Mouse (Mus musculus) hindbrain, embryonic 11.5 days (tissue): ENCODE data around the gene Ciita. TPM values are rescaled to one million over a fixed set of nuclear protein-coding genes. Genes with fewer than 3 reads are reported as not detected.

ENCODE experiments used
- ATAC-seq: fragments of 200-750 bp; cut with Nextera tagmentation; 2 replicates; pipeline ENCODE4 v1.8.0; 2017; ENCODE audit warnings: mild to moderate bottlenecking, moderate TSS enrichment, moderate library complexity; ENCODE audit not compliant: low FRiP score
- DNase-seq: peaks from one replicate; pipeline ENCODE4 v3.0.0-alpha.2; 2015; ENCODE audit warnings: low spot score
- H3K27ac ChIP-seq: fragments of 300-500 bp; sonication (generic); 2 replicates; pipeline ENCODE4 v1.5.1; 2014; ENCODE audit warnings: mild to moderate bottlenecking, low read depth, low read length
- H3K27me3 ChIP-seq: fragments of 300-500 bp; sonication (generic); 2 replicates; pipeline ENCODE4 v1.6.1; 2014; ENCODE audit warnings: mild to moderate bottlenecking, low read length, moderate library complexity, mixed read lengths; ENCODE audit not compliant: control insufficient read depth, insufficient read depth
- H3K36me3 ChIP-seq: fragments of 300-500 bp; sonication (generic); 2 replicates; pipeline ENCODE4 v1.6.1; 2014; ENCODE audit warnings: mild to moderate bottlenecking, low read length, moderate library complexity, mixed read lengths; ENCODE audit not compliant: control insufficient read depth, insufficient read depth
- H3K4me1 ChIP-seq: fragments of 300-500 bp; sonication (generic); replicated peaks from 2 replicates; pipeline ENCODE4 v1.6.1; 2014; ENCODE audit warnings: low read length, mixed read lengths; ENCODE audit not compliant: control insufficient read depth, insufficient read depth
- H3K4me2 ChIP-seq: fragments of 300-500 bp; sonication (generic); replicated peaks from 2 replicates; pipeline ENCODE4 v1.6.1; 2014; ENCODE audit warnings: mild to moderate bottlenecking, low read depth, low read length
- H3K4me3 ChIP-seq: fragments of 300-500 bp; sonication (generic); 2 replicates; pipeline ENCODE4 v1.5.1; 2014; ENCODE audit warnings: low read depth, low read length
- H3K9ac ChIP-seq: fragments of 300-500 bp; sonication (generic); 2 replicates; pipeline ENCODE4 v1.6.1; 2014; ENCODE audit warnings: low read depth, low read length
- H3K9me3 ChIP-seq: fragments of 300-500 bp; sonication (generic); 2 replicates; pipeline ENCODE4 v1.6.1; 2016; ENCODE audit warnings: low read length; ENCODE audit not compliant: control insufficient read depth
- WGBS: fragments of 180-500 bp; shearing (Covaris S2); extraction: QIAGEN DNeasy Blood & Tissue Kit; methylation state at CpG from one replicate; pipeline ENCODE4 v1.1.7; 2014; 5-methylcytosine and 5-hydroxymethylcytosine counted together
- polyA plus RNA-seq: library from polyadenylated mRNA; unstranded; fragments of >200 nt; fragmentation: Nextera tagmentation; extraction: Ambion mirVana; gene quantifications from 2 replicates; pipeline ENCODE4 v1.2.1, GENCODE M21; 2014

Gene Ciita
- polyA plus RNA-seq, 1 experiment from 2014 or later, result 0.36 TPM

DNA sequence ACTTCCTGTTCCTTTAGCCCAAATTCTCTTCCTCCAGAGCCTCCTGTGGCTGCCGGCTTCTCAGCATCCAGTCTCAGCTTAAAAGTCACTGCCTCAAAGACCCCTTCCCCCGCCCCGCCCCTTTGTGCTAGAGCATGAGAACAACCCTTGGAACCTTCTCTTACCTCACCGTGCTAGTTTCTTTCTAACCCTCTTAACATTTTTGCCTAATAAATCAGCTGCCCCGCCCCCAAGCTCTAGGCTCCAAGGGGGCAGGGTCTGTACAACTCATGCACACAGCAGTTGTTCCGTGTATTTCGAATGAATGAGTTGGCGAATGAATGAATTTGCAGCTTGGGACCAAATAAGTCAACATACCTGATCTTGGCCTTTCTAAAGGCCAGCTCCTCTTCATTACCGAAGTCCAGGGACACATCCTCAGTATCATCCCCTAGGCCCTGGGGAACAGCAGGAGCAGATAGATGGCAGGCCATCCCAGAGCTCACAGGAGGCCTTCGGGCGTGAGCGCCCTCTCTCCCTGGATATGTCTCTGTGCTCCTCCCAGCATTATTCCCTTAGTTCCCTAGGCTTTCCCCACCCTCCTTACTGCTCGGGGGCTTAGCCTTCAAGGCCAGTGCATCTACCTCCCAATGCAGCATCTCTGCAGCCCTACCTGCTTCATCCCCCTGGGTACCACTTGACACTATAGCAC lies 33.1 kb upstream of the Ciita start:
- H3K9me3 ChIP-seq, result no peaks in the 10 kb centered on the region
- no peaks in the 10 kb centered on the region for H3K27me3 ChIP-seq
- peak; percentile 48 for DNase-seq
- H3K4me3 ChIP-seq, result peak overlapping the region; percentile 43
- 17% methylated on average over 13 of the region's 13 CpGs for WGBS
- peak overlapping the region; percentile 52 for H3K4me2 ChIP-seq
- H3K36me3 ChIP-seq, result no peaks in the 10 kb centered on the region
- H3K9ac ChIP-seq, result peak overlapping the region; percentile 57
- H3K4me1 ChIP-seq, result peaks cover 8% of the 10 kb centered on the region; the same call in 1 of the 2 replicates
- H3K27ac ChIP-seq, result peak overlapping the region; percentile 64
- ATAC-seq, result peak; percentile 86

DNA sequence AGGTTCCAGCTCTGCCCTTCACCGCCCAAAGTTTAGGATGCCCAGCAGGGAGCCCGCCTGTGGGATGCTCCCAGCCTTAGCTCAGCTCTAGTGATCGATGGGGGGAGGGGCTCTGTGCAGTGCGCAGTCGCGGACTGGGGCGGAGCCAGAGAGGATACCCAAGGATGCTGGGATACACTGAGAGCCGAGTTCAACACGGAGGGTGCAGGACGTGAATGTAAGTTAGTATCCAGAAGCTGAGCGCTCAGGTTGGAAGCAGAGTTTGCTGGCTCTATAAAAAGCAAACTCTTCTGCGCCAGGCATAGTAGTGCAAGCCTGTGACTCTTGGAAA lies 32.6 kb upstream of the Ciita start, which contains the start of gene Tvp23a:
Tvp23a (minus strand) TSS at position 99 of the 331 bp plus-strand sequence.
- H3K4me1 ChIP-seq, result peaks cover 8% of the 10 kb centered on the region; the same call in 1 of the 2 replicates
- DNase-seq (peak; percentile 93), ATAC-seq (peak; percentile 97)
- peak within 1 kb of the TSS; percentile 60 for H3K9ac ChIP-seq
- peak within 1 kb of the TSS; percentile 52 for H3K4me2 ChIP-seq
- peak within 1 kb of the TSS; percentile 64 for H3K27ac ChIP-seq
- WGBS, result under 1% methylated on average over 12 of the region's 12 CpGs
- H3K27me3 ChIP-seq, result no peaks in the 10 kb centered on the region
- no peaks in the 10 kb centered on the region for H3K9me3 ChIP-seq
- H3K36me3 ChIP-seq, result no peaks in the 10 kb centered on the region
- peak within 1 kb of the TSS; percentile 43 for H3K4me3 ChIP-seq

DNA sequence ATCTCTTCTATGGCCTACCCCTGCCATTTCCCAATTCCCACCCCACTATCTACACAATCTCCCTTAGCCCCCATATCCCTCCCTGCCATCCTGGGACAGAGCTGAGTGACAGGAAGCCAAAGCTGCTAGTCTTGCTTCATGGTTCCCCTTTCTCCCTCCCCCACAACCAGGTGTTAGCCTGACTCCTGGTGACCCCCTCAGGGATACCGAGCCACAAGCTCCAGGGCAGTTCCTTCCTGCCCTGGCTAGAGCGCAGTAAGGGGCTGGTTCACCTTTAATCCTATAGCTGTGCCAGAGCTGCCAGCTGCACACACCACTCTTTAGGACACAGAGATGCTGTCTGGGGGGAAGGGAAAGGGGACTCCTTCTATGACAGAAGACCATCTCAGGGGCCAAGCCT lies 32.1 kb upstream of the Ciita start:
- Histone ChIP-seq H3K36me3 (no peaks in the 10 kb centered on the region), H3K27me3 (no peaks in the 10 kb centered on the region), H3K4me3 (peak overlapping the region; percentile 43), H3K9ac (peak overlapping the region; percentile 60), H3K9me3 (no peaks in the 10 kb centered on the region), H3K27ac (no peak overlapping the region), H3K4me2 (peak overlapping the region; percentile 52), H3K4me1 (peaks cover 8% of the 10 kb centered on the region; the same call in 1 of the 2 replicates)
- DNase-seq (peak; percentile 6), ATAC-seq (no peak; the same call in 1 of the 2 replicates)
- 66% methylated on average over 2 of the region's 2 CpGs for WGBS

DNA sequence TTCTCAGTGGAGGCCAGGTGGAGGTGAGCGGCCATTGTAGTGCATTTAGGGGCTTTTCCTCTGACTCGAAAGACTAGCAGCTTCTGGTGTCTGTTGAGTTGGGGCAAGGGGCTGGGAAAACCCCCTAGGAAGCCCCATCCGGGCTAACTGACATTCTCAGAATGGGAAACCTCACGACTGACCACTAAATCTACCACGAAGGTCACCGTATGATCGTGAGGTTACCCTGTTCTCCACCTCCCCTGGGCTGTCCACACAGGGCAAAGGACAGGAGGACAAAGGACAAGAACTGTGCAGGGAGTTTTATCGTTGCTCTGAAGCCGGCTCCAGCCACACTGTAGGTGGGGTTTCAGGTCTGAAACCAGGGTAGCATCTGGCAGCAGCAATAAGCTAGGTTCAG lies 30.9 kb upstream of the Ciita start:
- Histone ChIP-seq H3K9me3 (no peaks in the 10 kb centered on the region), H3K9ac (no peak overlapping the region), H3K4me1 (peaks cover 8% of the 10 kb centered on the region; the same call in 1 of the 2 replicates), H3K4me2 (no peak overlapping the region), H3K27me3 (no peaks in the 10 kb centered on the region), H3K4me3 (no peak overlapping the region), H3K36me3 (no peaks in the 10 kb centered on the region), H3K27ac (no peak overlapping the region)
- DNase-seq, result no peak
- WGBS, result 86% methylated on average over 9 of the region's 9 CpGs
- ATAC-seq, result no peak

DNA sequence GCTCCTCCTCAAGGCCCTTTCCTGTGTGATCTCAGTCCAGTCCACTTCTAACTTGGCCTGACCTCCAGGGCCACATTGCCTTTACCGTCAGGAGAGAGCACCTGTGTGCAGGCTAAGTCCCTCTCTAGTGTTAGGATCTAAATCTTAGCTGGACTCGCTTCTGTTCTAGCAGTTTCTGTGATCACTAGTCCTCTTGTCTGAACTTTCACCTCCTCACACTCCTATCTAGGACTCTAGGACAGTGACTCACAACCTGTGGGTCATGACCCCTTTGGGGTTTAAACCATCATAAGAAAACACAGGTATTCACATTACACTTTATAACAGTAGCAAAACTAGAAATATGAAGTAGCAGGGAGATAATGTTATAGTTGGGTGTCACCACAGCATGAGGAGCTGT lies 28.0 kb upstream of the Ciita start:
- no peak for DNase-seq
- no peak for ATAC-seq
- Histone ChIP-seq H3K9me3 (no peaks in the 10 kb centered on the region), H3K27me3 (no peaks in the 10 kb centered on the region), H3K27ac (no peak overlapping the region), H3K4me2 (no peak overlapping the region), H3K9ac (no peak overlapping the region), H3K4me1 (0 out of 2 replicates have a peak, but pooled peaks cover 5% of the 10 kb centered on the region), H3K36me3 (no peaks in the 10 kb centered on the region), H3K4me3 (no peak overlapping the region)
- 86% methylated on average over 2 of the region's 2 CpGs for WGBS

DNA sequence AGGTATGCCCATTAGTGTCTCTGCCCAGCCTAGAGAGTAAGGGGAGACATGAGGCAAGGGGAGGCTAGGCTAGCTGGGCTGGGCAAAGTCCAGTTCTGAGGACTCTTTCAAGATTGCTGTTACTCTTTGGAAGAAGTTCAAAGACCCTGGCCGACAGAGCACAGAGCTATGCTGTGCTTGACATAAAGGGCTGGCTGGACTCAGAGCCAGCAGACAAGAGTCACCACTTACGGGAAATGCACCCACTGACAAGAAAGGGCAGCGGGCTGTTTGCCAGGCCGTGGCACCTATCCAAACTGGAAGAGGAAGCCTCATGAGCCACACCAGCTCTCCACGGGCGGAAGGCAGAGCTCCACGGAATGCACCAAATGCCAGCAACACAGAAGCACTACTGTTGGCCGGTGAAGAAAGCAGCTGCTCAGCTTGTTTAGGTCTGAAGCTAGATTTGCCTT lies 27.4 kb upstream of the Ciita start:
- Histone ChIP-seq H3K36me3 (no peaks in the 10 kb centered on the region), H3K27me3 (no peaks in the 10 kb centered on the region), H3K9ac (no peak overlapping the region), H3K9me3 (no peaks in the 10 kb centered on the region), H3K4me1 (0 out of 2 replicates have a peak, but pooled peaks cover 5% of the 10 kb centered on the region), H3K4me2 (no peak overlapping the region), H3K27ac (no peak overlapping the region), H3K4me3 (no peak overlapping the region)
- 91% methylated on average over 8 of the region's 8 CpGs for WGBS
- ATAC-seq, result no peak
- no peak for DNase-seq

DNA sequence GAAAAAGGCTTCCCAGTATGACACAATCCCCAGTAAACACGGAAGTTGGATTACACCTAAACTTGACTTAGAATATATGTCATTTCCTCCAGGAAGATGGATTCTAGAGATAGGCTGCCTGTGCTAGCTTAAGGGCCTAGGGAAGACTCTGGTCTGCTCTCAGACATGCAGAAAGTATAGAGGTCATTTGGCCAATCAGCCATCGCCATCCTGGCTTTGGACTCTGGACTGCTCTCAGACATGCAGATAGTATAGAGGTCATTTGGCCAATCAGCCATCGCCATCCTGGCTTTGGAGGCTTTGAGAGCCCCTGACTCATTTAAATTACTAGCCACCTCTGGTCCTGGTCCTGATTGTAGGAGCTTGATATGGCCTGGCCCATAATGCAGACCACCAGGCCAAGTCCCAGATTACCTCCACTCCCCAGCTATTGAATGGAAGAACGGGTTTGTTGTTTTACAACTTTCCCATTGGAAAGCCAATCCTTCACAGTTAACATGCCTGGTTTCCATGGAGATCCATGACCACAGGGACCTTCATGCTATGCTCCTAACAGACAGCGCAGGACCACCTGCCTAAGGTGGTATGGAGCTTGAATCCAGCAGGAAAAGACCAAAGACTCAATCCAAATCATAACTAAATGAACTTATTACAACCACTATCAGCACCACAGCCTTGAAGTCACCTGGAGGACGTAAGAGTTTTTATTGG lies 25.8 kb upstream of the Ciita start:
- Histone ChIP-seq H3K9me3 (no peaks in the 10 kb centered on the region), H3K27me3 (no peaks in the 10 kb centered on the region), H3K9ac (no peak overlapping the region), H3K36me3 (no peaks in the 10 kb centered on the region), H3K4me1 (no peaks in the 10 kb centered on the region), H3K4me2 (no peak overlapping the region), H3K27ac (no peak overlapping the region), H3K4me3 (no peak overlapping the region)
- ATAC-seq (no peak), DNase-seq (no peak)
- WGBS, result 76% methylated on average over 6 of the region's 6 CpGs

DNA sequence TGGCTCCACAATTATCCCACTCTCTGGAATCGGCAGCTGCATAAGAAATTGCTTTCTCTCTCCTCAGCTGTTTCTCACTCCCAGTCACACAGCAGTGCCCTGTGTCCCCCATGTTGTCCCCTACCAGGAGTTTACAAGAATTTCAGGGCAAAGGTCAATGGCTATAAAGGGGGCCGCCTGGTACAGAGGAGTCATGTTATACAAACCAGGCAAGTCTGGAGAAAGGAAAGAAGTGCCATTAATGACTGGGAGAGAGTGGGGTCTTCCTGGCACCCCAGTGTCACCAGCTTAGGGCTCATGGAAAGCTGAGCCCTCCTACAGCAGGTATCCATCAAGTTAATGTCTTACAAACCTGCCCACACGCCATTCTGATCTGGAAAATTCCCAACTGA lies 25.3 kb upstream of the Ciita start:
- no peak overlapping the region for H3K4me3 ChIP-seq
- H3K4me1 ChIP-seq, result no peaks in the 10 kb centered on the region
- H3K36me3 ChIP-seq, result no peaks in the 10 kb centered on the region
- H3K9me3 ChIP-seq, result no peaks in the 10 kb centered on the region
- DNase-seq (no peak), ATAC-seq (no peak)
- H3K27me3 ChIP-seq, result no peaks in the 10 kb centered on the region
- H3K4me2 ChIP-seq, result no peak overlapping the region
- H3K27ac ChIP-seq, result no peak overlapping the region
- 51% methylated on average over 3 of the region's 3 CpGs for WGBS
- no peak overlapping the region for H3K9ac ChIP-seq

DNA sequence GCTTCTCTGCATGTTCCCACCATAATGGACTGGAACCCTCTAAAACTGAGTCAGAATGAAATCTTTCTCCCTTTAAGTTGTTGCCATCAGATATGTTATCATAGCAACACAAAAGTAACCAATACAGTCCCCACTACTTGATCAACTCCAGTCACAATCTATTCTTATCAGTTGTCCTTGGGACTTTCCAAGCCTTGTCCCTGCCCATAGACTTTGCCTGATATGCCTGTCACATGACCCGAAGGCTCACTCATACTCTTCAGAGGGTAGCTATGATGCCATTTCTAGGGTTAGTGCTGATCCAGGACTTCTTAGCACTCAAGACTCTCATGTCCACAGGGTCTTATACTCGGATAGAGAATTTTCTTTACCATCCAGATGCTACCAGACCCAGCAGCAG lies 19.7 kb upstream of the Ciita start:
- ATAC-seq (no peak), DNase-seq (no peak)
- Histone ChIP-seq H3K27me3 (no peaks in the 10 kb centered on the region), H3K4me2 (no peak overlapping the region), H3K36me3 (no peaks in the 10 kb centered on the region), H3K27ac (no peak overlapping the region), H3K4me3 (no peak overlapping the region), H3K4me1 (no peaks in the 10 kb centered on the region), H3K9ac (no peak overlapping the region), H3K9me3 (no peaks in the 10 kb centered on the region)
- WGBS, result 81% methylated on average over 2 of the region's 2 CpGs
